20 mouse cellular contexts compared by ENCODE assay signal in the genomic region with DNA sequence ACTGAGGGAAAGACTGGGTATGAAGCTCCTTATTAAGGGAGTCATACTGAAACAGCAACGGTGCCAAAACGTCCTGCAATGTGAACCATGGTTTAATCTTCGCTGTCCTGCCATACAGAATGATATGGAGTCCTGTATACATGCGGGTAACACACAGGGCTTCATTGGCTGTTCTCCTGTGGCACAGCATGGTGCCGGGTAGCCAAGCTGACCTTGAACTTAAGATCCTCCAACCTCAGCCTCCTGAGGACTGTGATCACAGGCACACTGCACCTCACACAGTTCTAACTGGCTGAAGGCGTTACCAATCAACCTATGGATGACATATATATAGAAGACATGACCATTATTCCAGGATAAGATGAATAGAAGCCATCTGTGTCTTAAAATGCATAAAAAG.
"Had no signal": no experiment of that assay in that cellular context is flagged by ENCODE, and none has a peak within 500 bp of the region (broad histone marks: within the 10 kb centered on the region; RNA-seq: fewer than 3 reads in every experiment).

No protein-coding gene starts in this region.

- H3K27ac ChIP-seq: liver, embryonic 15.5 days; lung, embryonic 15.5 days; macrophage; midbrain, embryonic 12.5 days; neural tube, embryonic 13.5 days; neural tube, embryonic 15.5 days; stomach, embryonic 15.5 days; stomach, postnatal 0 days had no signal

- H3K4me1 ChIP-seq: megakaryocyte, embryonic 14.5 days; midbrain, embryonic 12.5 days; neural tube, embryonic 13.5 days; neural tube, embryonic 15.5 days; stomach, embryonic 15.5 days had no signal

- H3K4me3 ChIP-seq: liver, embryonic 15.5 days; lung, embryonic 15.5 days; megakaryocyte, embryonic 14.5 days; midbrain, embryonic 12.5 days; neural tube, embryonic 13.5 days; neural tube, embryonic 15.5 days; stomach, embryonic 15.5 days had no signal

- H3K36me3 ChIP-seq: liver, embryonic 15.5 days; lung, embryonic 15.5 days; midbrain, embryonic 12.5 days; neural tube, embryonic 13.5 days; neural tube, embryonic 15.5 days; stomach, embryonic 15.5 days had no signal

- H3K4me2 ChIP-seq: liver, embryonic 15.5 days; lung, embryonic 15.5 days; midbrain, embryonic 12.5 days; neural tube, embryonic 13.5 days; neural tube, embryonic 15.5 days; stomach, embryonic 15.5 days had no signal

- ATAC-seq: liver, postnatal 0 days; lung, postnatal 0 days had no signal

- H3K9me3 ChIP-seq: liver, embryonic 15.5 days; lung, embryonic 15.5 days; midbrain, embryonic 12.5 days; neural tube, embryonic 13.5 days; neural tube, embryonic 15.5 days; stomach, embryonic 15.5 days had no signal

- H3K9ac ChIP-seq: liver, embryonic 15.5 days; liver, postnatal 0 days; lung, embryonic 15.5 days; midbrain, embryonic 12.5 days; neural tube, embryonic 13.5 days; neural tube, embryonic 15.5 days; stomach, embryonic 15.5 days had no signal

- DNase-seq: liver, postnatal 0 days; lung, adult 2 months; lung, postnatal 14 days; lung, postnatal 36 days; midbrain, embryonic 14.5 days; retina, postnatal 1 day; right cerebral cortex, postnatal 25 days; thymus, adult 18-20 months; thymus, postnatal 14 days; thymus, postnatal 36 days had no signal

- H3K27me3 ChIP-seq: liver, embryonic 15.5 days; lung, embryonic 15.5 days; megakaryocyte, embryonic 14.5 days; midbrain, embryonic 12.5 days; neural tube, embryonic 13.5 days; neural tube, embryonic 15.5 days; stomach, embryonic 15.5 days had no signal
